In the genomic region with DNA sequence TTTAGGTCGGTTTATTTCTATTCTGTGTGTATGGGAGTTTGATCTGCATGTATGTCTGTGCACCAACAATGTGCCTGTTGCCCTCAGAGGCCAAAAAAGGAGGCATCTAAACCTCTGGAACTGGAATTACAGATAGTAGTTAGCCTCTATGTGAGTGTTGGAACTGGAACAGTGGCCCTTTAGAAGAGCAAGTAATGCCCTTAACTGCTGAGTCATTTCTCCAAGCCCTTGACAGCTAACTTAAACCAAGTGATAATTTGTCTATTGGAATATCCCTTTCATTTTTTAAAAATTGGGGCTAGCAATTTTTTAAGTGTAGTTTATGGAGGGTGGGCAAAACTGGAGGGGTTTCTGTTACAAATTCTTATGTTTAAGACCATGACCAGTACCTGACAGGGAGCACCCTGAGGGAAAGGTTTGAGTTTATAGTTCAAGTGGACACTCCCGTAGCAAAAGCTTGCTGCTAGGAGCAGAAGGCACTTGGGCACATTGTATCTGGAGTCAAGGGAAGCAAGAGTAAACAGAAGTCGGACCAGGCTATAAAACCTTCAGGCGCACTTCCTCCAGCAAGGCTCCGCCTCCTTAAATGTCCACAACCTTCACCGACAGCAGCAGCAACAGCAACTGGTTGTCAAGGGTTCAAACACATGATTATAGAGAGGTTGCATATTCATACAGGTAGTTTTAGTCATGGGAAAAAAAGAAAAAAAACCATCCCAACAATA, we compare ENCODE assay signal across 11 mouse cellular contexts. TPM values are rescaled to one million over a fixed set of nuclear protein-coding genes. Genes with fewer than 3 reads are reported as not detected.
DNase-seq lines count a peak whose midpoint lies in the region; ATAC-seq and TF ChIP-seq lines count a peak whose summit lies in the region.
"Had no signal": no experiment of that assay in that cellular context is flagged by ENCODE, and none has a peak within 500 bp of the region (broad histone marks: within the 10 kb centered on the region; RNA-seq: fewer than 3 reads in every experiment).

No protein-coding gene starts in this region.

- peak; percentile 48 for DNase-seq in kidney, postnatal 0 days (ENCODE audit: low spot score)
- DNase-seq in kidney, postnatal 36 days: no peak
- DNase-seq in MEL (ENCODE audit: low read depth, low spot score): peak; percentile 35
- no peak for DNase-seq in hindbrain, embryonic 14.5 days (ENCODE audit: low spot score)
- DNase-seq in frontal cortex, postnatal 10 days (ENCODE audit: low spot score in 2 of 2): no peak
- DNase-seq: right cerebral cortex, postnatal 14 days had no signal

- H3K27ac ChIP-seq in kidney, postnatal 0 days: no peak overlapping the region
- H3K27ac ChIP-seq in MEL (ENCODE audit: control insufficient read depth, low read depth, low read length): no peak overlapping the region
- no peak overlapping the region for H3K27ac ChIP-seq in hindbrain, embryonic 14.5 days
- H3K27ac ChIP-seq: hindbrain, embryonic 12.5 days had no signal

- no peak for TF ChIP-seq POLR2A in MEL (IDR thresholded peaks at IDR 0.05; ENCODE audit: control insufficient read depth in 1 of 2, insufficient read depth in 1 of 2, low read depth in 1 of 2, low read length in 2 of 2, poor library complexity in 1 of 2)
- no peak for TF ChIP-seq POLR2A in myocyte (IDR thresholded peaks at IDR 0.05; ENCODE audit: insufficient read length, low read depth)

- no peaks in the 10 kb centered on the region for H3K9me3 ChIP-seq in kidney, postnatal 0 days (replicated peaks; ENCODE audit: low read length)
- H3K9me3 ChIP-seq in MEL (replicated peaks; ENCODE audit: insufficient read depth, low read length): no peaks in the 10 kb centered on the region
- no peaks in the 10 kb centered on the region for H3K9me3 ChIP-seq in hindbrain, embryonic 14.5 days (ENCODE audit: control insufficient read depth, low read length)
- H3K9me3 ChIP-seq: hindbrain, embryonic 12.5 days had no signal

- H3K4me1 ChIP-seq in kidney, postnatal 0 days (replicated peaks; ENCODE audit: insufficient read depth, low read length): peaks cover 9% of the 10 kb centered on the region
- peaks cover 8 to 25% of the 10 kb centered on the region in 2 experiments for H3K4me1 ChIP-seq in MEL (ENCODE audit: control insufficient read depth in 1 of 2, insufficient read depth in 2 of 2, low read length in 2 of 2)
- H3K4me1 ChIP-seq in hindbrain, embryonic 14.5 days (replicated peaks; ENCODE audit: control insufficient read depth, insufficient read depth, low read length): peaks cover 9% of the 10 kb centered on the region

- H3K79me2 ChIP-seq in MEL (ENCODE audit: control insufficient read depth, insufficient read depth, low read length, poor library complexity): peaks cover 28% of the 10 kb centered on the region
- H3K79me2 ChIP-seq in myocyte (ENCODE audit: control insufficient read depth, insufficient read depth): peaks cover 38% of the 10 kb centered on the region

- TF ChIP-seq CTCF in kidney, postnatal 0 days (IDR thresholded peaks at IDR 0.05; ENCODE audit: low read depth): no peak
- TF ChIP-seq CTCF in MEL (IDR thresholded peaks at IDR 0.05 in 2 of 3, conservative IDR thresholded peaks at IDR 0.05 in 1 of 3; ENCODE audit: control insufficient read depth in 1 of 3, insufficient read depth in 1 of 3, low read depth in 2 of 3, low read length in 3 of 3, poor library complexity in 1 of 3, severe bottlenecking in 1 of 3): no peak

- no peak for TF ChIP-seq EP300 in MEL (IDR thresholded peaks at IDR 0.05; ENCODE audit: low read depth in 1 of 2, low read length in 2 of 2)

- H3K36me3 ChIP-seq in kidney, postnatal 0 days (ENCODE audit: insufficient read depth, low read length): 0 out of 2 replicates have a peak, but pooled peaks cover 10% of the 10 kb centered on the region
- H3K36me3 ChIP-seq in MEL (ENCODE audit: control insufficient read depth in 1 of 2, insufficient read depth in 2 of 2, low read length in 2 of 2) (peaks cover 18 to 21% of the 10 kb centered on the region in 2 experiments), myocyte (ENCODE audit: control insufficient read depth, insufficient read depth) (peaks cover 29% of the 10 kb centered on the region)
- no peaks in the 10 kb centered on the region for H3K36me3 ChIP-seq in hindbrain, embryonic 14.5 days (replicated peaks; ENCODE audit: control insufficient read depth, insufficient read depth)

- ATAC-seq in kidney, postnatal 0 days (replicated peaks; ENCODE audit: low FRiP score, low read depth): no peak
- peak; percentile 63 for ATAC-seq in erythroid progenitor cell, adult 5-6 weeks (replicated peaks; ENCODE audit: low FRiP score, poor library complexity, severe bottlenecking)
- ATAC-seq in hindbrain, embryonic 14.5 days (ENCODE audit: low FRiP score): no peak
- ATAC-seq in monocyte, adult 5-6 weeks (replicated peaks; ENCODE audit: insufficient number of reproducible peaks, low FRiP score, low TSS enrichment, poor library complexity, severe bottlenecking): no peak

- no peaks in the 10 kb centered on the region for H3K27me3 ChIP-seq in kidney, postnatal 0 days (ENCODE audit: insufficient read depth, low read length)
- H3K27me3 ChIP-seq in MEL (ENCODE audit: control insufficient read depth in 1 of 2, insufficient read depth in 2 of 2, low read length in 2 of 2): no peaks in the 10 kb centered on the region
- no peaks in the 10 kb centered on the region for H3K27me3 ChIP-seq in myocyte (ENCODE audit: control insufficient read depth, insufficient read depth, insufficient read length)
- H3K27me3 ChIP-seq in hindbrain, embryonic 14.5 days (ENCODE audit: control insufficient read depth, insufficient read depth, low read length): no peaks in the 10 kb centered on the region
- H3K27me3 ChIP-seq: hindbrain, embryonic 12.5 days had no signal

- no peak for TF ChIP-seq RAD21 in MEL (IDR thresholded peaks at IDR 0.05; ENCODE audit: low read depth, low read length)

- no peak overlapping the region for H3K9ac ChIP-seq in kidney, postnatal 0 days (ENCODE audit: low read depth, low read length)
- H3K9ac ChIP-seq in MEL (ENCODE audit: control insufficient read depth, low read depth, low read length, poor library complexity, severe bottlenecking): no peak overlapping the region
- no peak overlapping the region for H3K9ac ChIP-seq in hindbrain, embryonic 14.5 days
- H3K9ac ChIP-seq: hindbrain, embryonic 12.5 days had no signal

- no peak overlapping the region for H3ac ChIP-seq in myocyte (ENCODE audit: control insufficient read depth, insufficient read length)

- H3K4me3 ChIP-seq in kidney, postnatal 0 days (replicated peaks; ENCODE audit: low read depth, low read length): no peak overlapping the region
- H3K4me3 ChIP-seq in MEL (ENCODE audit: control insufficient read depth in 1 of 2, insufficient read depth in 1 of 2, low read depth in 2 of 2, low read length in 2 of 2) (no peak overlapping the region), myocyte (no peak overlapping the region)
- H3K4me3 ChIP-seq in hindbrain, embryonic 14.5 days (replicated peaks; ENCODE audit: low read length): no peak overlapping the region
- H3K4me3 ChIP-seq: hindbrain, embryonic 12.5 days had no signal

- 38% methylated on average over 6 of the region's 6 CpGs for WGBS in kidney, postnatal 0 days
- WGBS in hindbrain, embryonic 14.5 days: 83% methylated on average over 6 of the region's 6 CpGs

- no peak overlapping the region for H3K4me2 ChIP-seq in kidney, postnatal 0 days (ENCODE audit: low read length)
- peak overlapping the region; percentile 90 for H3K4me2 ChIP-seq in myocyte (ENCODE audit: low read depth)
- no peak overlapping the region for H3K4me2 ChIP-seq in hindbrain, embryonic 14.5 days (replicated peaks)
- H3K4me2 ChIP-seq: hindbrain, embryonic 12.5 days; midbrain, embryonic 11.5 days had no signal

TF ChIP-seq in MEL, 35 proteins besides CTCF, POLR2A, EP300 and RAD21 (continues in another document):
- TF ChIP-seq HCFC1 (IDR thresholded peaks at IDR 0.05; ENCODE audit: low read depth, low read length) (no peak), GATA1 (IDR thresholded peaks at IDR 0.05; ENCODE audit: low read depth, low read length) (no peak), BHLHE40 (IDR thresholded peaks at IDR 0.05; ENCODE audit: borderline replicate concordance, low read depth, low read length) (no peak), MAFK (IDR thresholded peaks at IDR 0.05; ENCODE audit: borderline replicate concordance, low read depth, low read length) (peak; percentile 33; the same call in 1 of the 2 replicates), USF1 (IDR thresholded peaks at IDR 0.05; ENCODE audit: low read depth, low read length) (no peak), MEF2A (IDR thresholded peaks at IDR 0.05; ENCODE audit: extremely low read depth, insufficient replicate concordance, low read depth, low read length, poor library complexity, severe bottlenecking) (no peak), ZNF384 (IDR thresholded peaks at IDR 0.05; ENCODE audit: low read depth, low read length) (no peak), GABPA (IDR thresholded peaks at IDR 0.05; ENCODE audit: low read depth, low read length) (0 out of 2 replicates have a peak, but pooled peaks have one; percentile 24)

TF ChIP-seq in myocyte, 11 proteins besides CTCF, POLR2A, EP300 and RAD21 (continues in another document):
- TF ChIP-seq TCF12 (IDR thresholded peaks at IDR 0.05; ENCODE audit: insufficient read depth, poor library complexity, severe bottlenecking) (no peak), SRF (IDR thresholded peaks at IDR 0.05; ENCODE audit: control insufficient read depth, insufficient read length, low read depth) (no peak), REST (IDR thresholded peaks at IDR 0.05; ENCODE audit: insufficient read depth, insufficient read length) (no peak), MYOG (IDR thresholded peaks at IDR 0.05; ENCODE audit: control insufficient read depth in 1 of 3, insufficient read depth in 1 of 3, insufficient read length in 2 of 3, low read depth in 2 of 3) (no peak), POLR2AphosphoS2 (IDR thresholded peaks at IDR 0.05; ENCODE audit: insufficient read length, low read depth) (no peak), USF1 (IDR thresholded peaks at IDR 0.05; ENCODE audit: low read depth) (no peak), MAX (IDR thresholded peaks at IDR 0.05; ENCODE audit: low read depth) (no peak), TCF3 (IDR thresholded peaks at IDR 0.05; ENCODE audit: insufficient read length, low read depth) (no peak), CEBPB (IDR thresholded peaks at IDR 0.05; ENCODE audit: insufficient read depth, poor library complexity, severe bottlenecking) (no peak)

RNA-seq across cellular contexts. Expression of a gene that starts 3.1 kb away (rescaled TPM):
- 9.1 and 10.7 TPM in 2 replicates for polyA plus RNA-seq in kidney, postnatal 0 days (2015; fragmentation: Nextera tagmentation; extraction: Ambion mirVana)
- 43.1 and 58.6 TPM in 2 replicates for total RNA-seq in MEL (2012; rRNA removed)
- polyA plus RNA-seq in MEL (2012; ENCODE audit: insufficient read depth in 1 of 2, insufficient read length in 2 of 2, low read depth in 1 of 2, low replicate concordance in 2 of 2, missing spikeins in 1 of 2) (1,000 to 10,000 TPM in 1 of 2 experiments, 10 to 100 TPM in 1; 83.0 to 1,097 TPM), myocyte (2012; fragmentation: generic; extraction: Trizol) (45.9 TPM)
- total RNA-seq in erythroid progenitor cell, adult 5-6 weeks (2015; ENCODE audit: low replicate concordance): 9.6 and 14.8 TPM in 2 replicates
- 40.4 and 55.7 TPM in 2 replicates for total RNA-seq in erythroid progenitor cell, adult 5-6 weeks (2017; ENCODE audit: low replicate concordance)
- polyA plus RNA-seq in hindbrain, embryonic 14.5 days (2014; fragmentation: Nextera tagmentation; extraction: Ambion mirVana): 7.0 and 8.0 TPM in 2 replicates
- total RNA-seq in monocyte, adult 5-6 weeks (2017): 28.2 to 57.1 TPM (median 34.6 TPM) in 3 replicates

Comparison
In these comparisons a context has a peak if more than half of its experiments do, and no peak if none do; other contexts are left out.
1. DNase-seq: peak in kidney, postnatal 0 days (single experiment) and MEL (single experiment); none in kidney, postnatal 36 days (0 of 2), hindbrain, embryonic 14.5 days (single experiment) and frontal cortex, postnatal 10 days (0 of 2).